In the genomic region with DNA sequence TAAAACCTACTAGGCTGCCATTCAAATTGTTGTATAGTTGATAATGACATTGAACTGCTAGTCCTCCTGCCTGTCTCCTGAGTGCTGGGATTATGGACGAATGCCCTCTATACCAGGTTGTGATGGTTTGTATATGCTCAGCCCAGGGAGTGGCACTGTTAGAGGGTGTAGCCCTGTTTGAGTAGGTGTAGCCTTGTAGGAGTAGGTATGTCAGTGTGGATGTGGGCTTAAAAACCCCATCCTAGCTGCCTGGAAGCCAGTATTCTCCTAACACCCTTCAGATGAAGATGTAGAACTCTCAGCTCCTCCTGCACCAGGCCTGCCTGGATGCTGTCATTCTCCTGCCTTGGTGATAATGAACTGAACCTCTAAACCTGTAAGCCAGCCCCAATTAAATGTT, we compare ENCODE assay signal across 28 mouse cellular contexts. TPM values are rescaled to one million over a fixed set of nuclear protein-coding genes. Genes with fewer than 3 reads are reported as not detected.
DNase-seq lines count a peak whose midpoint lies in the region; ATAC-seq and TF ChIP-seq lines count a peak whose summit lies in the region.
"Had no signal": no experiment of that assay in that cellular context is flagged by ENCODE, and none has a peak within 500 bp of the region (broad histone marks: within the 10 kb centered on the region; RNA-seq: fewer than 3 reads in every experiment).

Gene Atp10b (plus strand): TSS at position 301 of the 400 bp plus-strand sequence.

- no peak within 1 kb of the TSS for H3K4me2 ChIP-seq in liver, embryonic 12.5 days
- H3K4me2 ChIP-seq: embryonic facial prominence, embryonic 13.5 days; embryonic facial prominence, embryonic 15.5 days; forebrain, embryonic 12.5 days had no signal

- TF ChIP-seq CTCF in liver, adult 2 months (IDR thresholded peaks at IDR 0.05; ENCODE audit: low read depth, low read length), result no peak
- TF ChIP-seq CTCF in small intestine, adult 2 months (IDR thresholded peaks at IDR 0.05; ENCODE audit: extremely low read depth, insufficient read length, insufficient replicate concordance, low read depth, low read length), result no peak
- no peak for TF ChIP-seq CTCF in lung, adult 2 months (IDR thresholded peaks at IDR 0.05; ENCODE audit: insufficient read depth, low read length)

- no peaks in the 10 kb centered on the region for H3K79me2 ChIP-seq in liver, adult 2 months (ENCODE audit: control insufficient read depth, insufficient read depth, low read length)

- no peaks in the 10 kb centered on the region for H3K9me3 ChIP-seq in liver, embryonic 12.5 days (replicated peaks)
- H3K9me3 ChIP-seq: embryonic facial prominence, embryonic 13.5 days; embryonic facial prominence, embryonic 15.5 days; forebrain, embryonic 10.5 days; forebrain, embryonic 12.5 days had no signal

- TF ChIP-seq POLR2A in liver, adult 2 months (IDR thresholded peaks at IDR 0.05; ENCODE audit: extremely low read depth, insufficient read depth, low read length), result no peak
- TF ChIP-seq POLR2A in small intestine, adult 2 months (IDR thresholded peaks at IDR 0.05; ENCODE audit: low read depth, low read length), result no peak
- no peak for TF ChIP-seq POLR2A in lung, adult 2 months (IDR thresholded peaks at IDR 0.05; ENCODE audit: borderline replicate concordance, extremely low read depth, low read depth, low read length)

- H3K4me1 ChIP-seq in liver, adult 2 months (ENCODE audit: control insufficient read depth, insufficient read depth, low read length), result peaks cover 9% of the 10 kb centered on the region
- no peaks in the 10 kb centered on the region for H3K4me1 ChIP-seq in liver, embryonic 12.5 days
- H3K4me1 ChIP-seq in small intestine, adult 2 months (ENCODE audit: control insufficient read depth, insufficient read depth, insufficient read length, low read length), result peaks cover 15% of the 10 kb centered on the region; the same call in 1 of the 2 replicates
- H3K4me1 ChIP-seq in lung, adult 2 months (ENCODE audit: control insufficient read depth, insufficient read depth, low read length), result no peaks in the 10 kb centered on the region
- H3K4me1 ChIP-seq: embryonic facial prominence, embryonic 13.5 days; embryonic facial prominence, embryonic 15.5 days; forebrain, embryonic 10.5 days; forebrain, embryonic 12.5 days had no signal

- 66% methylated on average over 1 of the region's 1 CpGs for WGBS in liver, adult 2 months
- WGBS in liver, embryonic 12.5 days (ENCODE audit: insufficient replicate concordance), result 25% methylated on average over 1 of the region's 1 CpGs
- WGBS in small intestine, adult 2 months, result 28% methylated on average over 1 of the region's 1 CpGs
- 43% methylated on average over 1 of the region's 1 CpGs for WGBS in lung, adult 2 months

- H3K27ac ChIP-seq in liver, adult 2 months (replicated peaks; ENCODE audit: insufficient read depth, low read depth, low read length), result peak within 1 kb of the TSS; percentile 54
- no peak within 1 kb of the TSS for H3K27ac ChIP-seq in liver, embryonic 12.5 days
- H3K27ac ChIP-seq in small intestine, adult 2 months (ENCODE audit: insufficient read depth, low read depth, low read length), result peak within 1 kb of the TSS; percentile 89
- H3K27ac ChIP-seq: embryonic facial prominence, embryonic 13.5 days; embryonic facial prominence, embryonic 15.5 days; forebrain, embryonic 10.5 days; forebrain, embryonic 12.5 days had no signal

- H3K36me3 ChIP-seq in liver, adult 2 months (ENCODE audit: control insufficient read depth, insufficient read depth, low read length), result no peaks in the 10 kb centered on the region
- H3K36me3 ChIP-seq in liver, embryonic 12.5 days, result no peaks in the 10 kb centered on the region
- no peaks in the 10 kb centered on the region for H3K36me3 ChIP-seq in small intestine, adult 2 months (ENCODE audit: control insufficient read depth, insufficient read depth, low read length)
- H3K36me3 ChIP-seq: embryonic facial prominence, embryonic 13.5 days; embryonic facial prominence, embryonic 15.5 days; forebrain, embryonic 10.5 days; forebrain, embryonic 12.5 days; G1E had no signal

- H3K9ac ChIP-seq in liver, adult 2 months (ENCODE audit: low read depth, low read length), result no peak within 1 kb of the TSS
- H3K9ac ChIP-seq in liver, embryonic 12.5 days, result no peak within 1 kb of the TSS
- H3K9ac ChIP-seq: embryonic facial prominence, embryonic 13.5 days; embryonic facial prominence, embryonic 15.5 days; forebrain, embryonic 12.5 days had no signal

- no peak for ATAC-seq in liver, embryonic 12.5 days
- ATAC-seq: activated CD4-positive, CD25-positive, alpha-beta regulatory T cell, adult 4 months; CD4-positive, CD25-positive, alpha-beta regulatory T cell, adult 4 months; forebrain, embryonic 14.5 days; forebrain, embryonic 16.5 days; Patski had no signal

- no peak for DNase-seq in liver, adult 2 months (ENCODE audit: extremely low read depth, low read depth, low spot score)
- no peak for DNase-seq in gonadal fat pad, adult 2 months (ENCODE audit: low read depth)
- DNase-seq in lung, adult 2 months, result no peak
- DNase-seq: adrenal gland, adult 8-10 months; adrenal gland, postnatal 14 days; adrenal gland, postnatal 36 days; B cell, adult 2 months; cerebellum, adult 11-12 months; cerebellum, adult 2 months; cerebellum, adult 9-10 months; cerebellum, postnatal 10 days; cerebellum, postnatal 36 days; embryo, embryonic 11 days had no signal

- no peak within 1 kb of the TSS for H3K4me3 ChIP-seq in liver, adult 2 months (ENCODE audit: insufficient read depth, low read depth, low read length)
- no peak within 1 kb of the TSS for H3K4me3 ChIP-seq in liver, embryonic 12.5 days
- no peak within 1 kb of the TSS for H3K4me3 ChIP-seq in small intestine, adult 2 months (ENCODE audit: low read depth, low read length)
- H3K4me3 ChIP-seq in lung, adult 2 months (replicated peaks; ENCODE audit: extremely low read depth, low read depth, low read length), result no peak within 1 kb of the TSS
- H3K4me3 ChIP-seq: embryonic facial prominence, embryonic 13.5 days; embryonic facial prominence, embryonic 15.5 days; erythroblast, embryonic 14.5 days; forebrain, embryonic 10.5 days; forebrain, embryonic 12.5 days had no signal

- no peaks in the 10 kb centered on the region for H3K27me3 ChIP-seq in liver, adult 2 months (ENCODE audit: control insufficient read depth, insufficient read depth, low read length)
- no peaks in the 10 kb centered on the region for H3K27me3 ChIP-seq in liver, embryonic 12.5 days (replicated peaks)
- no peaks in the 10 kb centered on the region for H3K27me3 ChIP-seq in small intestine, adult 2 months (ENCODE audit: control insufficient read depth, insufficient read depth, low read length)
- H3K27me3 ChIP-seq: CH12.LX; embryonic facial prominence, embryonic 13.5 days; embryonic facial prominence, embryonic 15.5 days; forebrain, embryonic 12.5 days; Patski had no signal

RNA-seq across cellular contexts. Expression of gene Atp10b, which starts in this region (rescaled TPM):
- total RNA-seq in liver, adult 2 months (2014; rRNA removed), result 0.07 TPM in 1 of 2 replicates, not detected in the other
- not detected in 2 replicates for polyA plus RNA-seq in liver, adult 2 months (2012; rRNA removed)
- polyA plus RNA-seq in liver, embryonic 12.5 days (2016; fragmentation: Nextera tagmentation; extraction: Ambion mirVana), result 0.01 TPM in 1 of 2 replicates, not detected in the other
- 33.1 and 51.2 TPM in 2 replicates for polyA plus RNA-seq in gonadal fat pad, adult 2 months (2012; rRNA removed)
- polyA plus RNA-seq in small intestine, adult 2 months (2012; rRNA removed), result 12.0 and 15.2 TPM in 2 replicates
- 0.23 and 0.31 TPM in 2 replicates for polyA plus RNA-seq in lung, adult 2 months (2012; rRNA removed)
- total RNA-seq: CH12.LX; common myeloid progenitor, adult 5-6 weeks had no signal
- polyA plus RNA-seq: activated CD4-positive, CD25-positive, alpha-beta regulatory T cell, adult 4 months; CD4-positive, CD25-positive, alpha-beta regulatory T cell, adult 4 months; forebrain, embryonic 10.5 days; G1E; Patski had no signal
